Mouse (Mus musculus) kidney, adult 2 months (tissue): ENCODE data around the gene Fbxo24.

Experiments
- CTCF ChIP-seq: fragments of 200-500 bp; conservative IDR thresholded peaks from 2 replicates; pipeline ENCODE4 v1.5.1; 2011; ENCODE audit warnings: low read depth, mild to moderate bottlenecking, control low read depth, low read length, moderate library complexity, mixed read lengths; ENCODE audit not compliant: insufficient read depth, insufficient read length
- POLR2A ChIP-seq: fragments of 200-500 bp; IDR thresholded peaks from one replicate; pipeline ENCODE4 v1.6.1; 2011; ENCODE audit warnings: low read depth, low read length, control low read depth

GRCm38 (mm10) chr5:137613550-137613949 lies 15.3 kb downstream of the Fbxo24 start, which contains the start of gene Pcolce:
- no peak for TF ChIP-seq CTCF
- TF ChIP-seq POLR2A = no peak
